Mouse (Mus musculus): Measurements from ENCODE around the gene Tmcc3. TPM values are rescaled to one million over a fixed set of nuclear protein-coding genes. Genes with fewer than 3 reads are reported as not detected.
A peak's percentile ranks its signal among the peaks of the same experiment; 100 is the strongest.
"Not testable (repeated sequence)": the region's sequence is repeated elsewhere in the genome, so short reads cannot be mapped to it uniquely, and the experiment has no call there.

Gene Tmcc3
- polyA plus RNA-seq, 1 experiment, result 0.01 TPM

- Histone ChIP-seq H3K4me1 (ENCODE audit: control insufficient read depth) (peaks cover 62% of the 10 kb centered on the region), H3K4me3 (replicated peaks) (no peak overlapping the region), H3K9me3 (ENCODE audit: control insufficient read depth, low read length) (no peaks in the 10 kb centered on the region), H3K27me3 (ENCODE audit: control insufficient read depth) (no peaks in the 10 kb centered on the region; the same call in 1 of the 2 replicates), H3K36me3 (ENCODE audit: control insufficient read depth) (no peaks in the 10 kb centered on the region)
- TF ChIP-seq TAL1 (IDR thresholded peaks at IDR 0.05; ENCODE audit: low read length) (peak; percentile 26; the same call in 1 of the 3 replicates), GATA1 (IDR thresholded peaks at IDR 0.05; ENCODE audit: low read length) (peak; percentile 36; the same call in 1 of the 2 replicates)
Measured at GRCm38 (mm10) chr10:94527248-94527647, 215.5 kb downstream of the Tmcc3 start.

- no peaks in the 10 kb centered on the region for H3K36me3 ChIP-seq (ENCODE audit: control insufficient read depth)
- TF ChIP-seq TAL1 (IDR thresholded peaks at IDR 0.05; ENCODE audit: low read length) (no peak), GATA1 (IDR thresholded peaks at IDR 0.05; ENCODE audit: low read length) (no peak)
- no peaks in the 10 kb centered on the region for H3K9me3 ChIP-seq (ENCODE audit: control insufficient read depth, low read length)
- peaks cover 2% of the 10 kb centered on the region; the same call in 1 of the 2 replicates for H3K27me3 ChIP-seq (ENCODE audit: control insufficient read depth)
- H3K4me1 ChIP-seq (ENCODE audit: control insufficient read depth), result peaks cover 47% of the 10 kb centered on the region
- no peak overlapping the region for H3K4me3 ChIP-seq (replicated peaks)
Measured at GRCm38 (mm10) chr10:94530079-94530478, 218.3 kb downstream of the Tmcc3 start.

- H3K9me3 ChIP-seq (ENCODE audit: control insufficient read depth, low read length), result no peaks in the 10 kb centered on the region
- H3K4me3 ChIP-seq (replicated peaks), result no peak overlapping the region
- TF ChIP-seq GATA1 (IDR thresholded peaks at IDR 0.05; ENCODE audit: low read length) (no peak), TAL1 (IDR thresholded peaks at IDR 0.05; ENCODE audit: low read length) (no peak)
- peaks cover 2% of the 10 kb centered on the region; the same call in 1 of the 2 replicates for H3K27me3 ChIP-seq (ENCODE audit: control insufficient read depth)
- H3K4me1 ChIP-seq (ENCODE audit: control insufficient read depth), result peaks cover 34% of the 10 kb centered on the region
- no peaks in the 10 kb centered on the region for H3K36me3 ChIP-seq (ENCODE audit: control insufficient read depth)
Measured at GRCm38 (mm10) chr10:94531482-94531881, 219.7 kb downstream of the Tmcc3 start.

- Histone ChIP-seq H3K36me3 (ENCODE audit: control insufficient read depth) (no peaks in the 10 kb centered on the region), H3K4me1 (ENCODE audit: control insufficient read depth) (peaks cover 17% of the 10 kb centered on the region), H3K4me3 (replicated peaks) (no peak overlapping the region), H3K9me3 (ENCODE audit: control insufficient read depth, low read length) (no peaks in the 10 kb centered on the region), H3K27me3 (ENCODE audit: control insufficient read depth) (peaks cover 2% of the 10 kb centered on the region; the same call in 1 of the 2 replicates)
- TF ChIP-seq GATA1 (IDR thresholded peaks at IDR 0.05; ENCODE audit: low read length) (no peak), TAL1 (IDR thresholded peaks at IDR 0.05; ENCODE audit: low read length) (no peak)
Measured at GRCm38 (mm10) chr10:94533081-94533724, 221.5 kb downstream of the Tmcc3 start.

- H3K4me3 ChIP-seq (replicated peaks); H3K4me1 ChIP-seq (ENCODE audit: control insufficient read depth); H3K36me3 ChIP-seq (ENCODE audit: control insufficient read depth); H3K27me3 ChIP-seq (ENCODE audit: control insufficient read depth): not testable (repeated sequence)
- H3K9me3 ChIP-seq (ENCODE audit: control insufficient read depth, low read length), result peaks cover 13% of the 10 kb centered on the region
Measured at GRCm38 (mm10) chr10:94538623-94539022, 226.9 kb downstream of the Tmcc3 start.

GRCm38 (mm10) chr10:94540241-94540640 lies 228.5 kb downstream of the Tmcc3 start:
- Histone ChIP-seq H3K4me1 (ENCODE audit: control insufficient read depth) (no peaks in the 10 kb centered on the region; the same call in 1 of the 2 replicates), H3K4me3 (replicated peaks) (no peak overlapping the region), H3K9me3 (ENCODE audit: control insufficient read depth, low read length) (peaks cover 13% of the 10 kb centered on the region), H3K27me3 (ENCODE audit: control insufficient read depth) (no peaks in the 10 kb centered on the region), H3K36me3 (ENCODE audit: control insufficient read depth) (no peaks in the 10 kb centered on the region)
- TF ChIP-seq TAL1 (IDR thresholded peaks at IDR 0.05; ENCODE audit: low read length) (no peak), GATA1 (IDR thresholded peaks at IDR 0.05; ENCODE audit: low read length) (no peak)

- Histone ChIP-seq H3K4me1 (ENCODE audit: control insufficient read depth) (peaks cover 4% of the 10 kb centered on the region), H3K4me3 (replicated peaks) (no peak overlapping the region), H3K9me3 (ENCODE audit: control insufficient read depth, low read length) (peaks cover 13% of the 10 kb centered on the region), H3K36me3 (ENCODE audit: control insufficient read depth) (no peaks in the 10 kb centered on the region), H3K27me3 (ENCODE audit: control insufficient read depth) (no peaks in the 10 kb centered on the region)
- no peak for TF ChIP-seq TAL1 (IDR thresholded peaks at IDR 0.05; ENCODE audit: low read length)
- no peak for TF ChIP-seq GATA1 (IDR thresholded peaks at IDR 0.05; ENCODE audit: low read length)
Measured at GRCm38 (mm10) chr10:94543956-94544355, 232.2 kb downstream of the Tmcc3 start.

GRCm38 (mm10) chr10:94544803-94545202 lies 233.1 kb downstream of the Tmcc3 start:
- Histone ChIP-seq H3K9me3 (ENCODE audit: control insufficient read depth, low read length) (peaks cover 13% of the 10 kb centered on the region), H3K4me1 (ENCODE audit: control insufficient read depth) (peaks cover 4% of the 10 kb centered on the region), H3K27me3 (ENCODE audit: control insufficient read depth) (no peaks in the 10 kb centered on the region), H3K36me3 (ENCODE audit: control insufficient read depth) (no peaks in the 10 kb centered on the region), H3K4me3 (replicated peaks) (no peak overlapping the region)
- TF ChIP-seq GATA1 (IDR thresholded peaks at IDR 0.05; ENCODE audit: low read length) (no peak), TAL1 (IDR thresholded peaks at IDR 0.05; ENCODE audit: low read length) (no peak)

GRCm38 (mm10) chr10:94545259-94546019 lies 233.7 kb downstream of the Tmcc3 start:
- TF ChIP-seq TAL1 (IDR thresholded peaks at IDR 0.05; ENCODE audit: low read length) (no peak), GATA1 (IDR thresholded peaks at IDR 0.05; ENCODE audit: low read length) (no peak)
- peaks cover 7% of the 10 kb centered on the region for H3K4me1 ChIP-seq (ENCODE audit: control insufficient read depth)
- H3K27me3 ChIP-seq (ENCODE audit: control insufficient read depth), result no peaks in the 10 kb centered on the region
- H3K36me3 ChIP-seq (ENCODE audit: control insufficient read depth), result no peaks in the 10 kb centered on the region
- peak overlapping the region; percentile 55 for H3K4me3 ChIP-seq (replicated peaks)
- H3K9me3 ChIP-seq (ENCODE audit: control insufficient read depth, low read length), result peaks cover 13% of the 10 kb centered on the region

All from erythroblast, embryonic 14.5 days (primary cell).